Mouse (Mus musculus): ENCODE measurements around the gene 1700014D04Rik. TPM values are rescaled to one million over a fixed set of nuclear protein-coding genes. Genes with fewer than 3 reads are reported as not detected.

Gene 1700014D04Rik
- polyA plus RNA-seq (2017; shearing (Covaris generic)): not detected

GRCm38 (mm10) chr13:59746711-59747110 is at the start of gene 1700014D04Rik:
TSS of gene 1700014D04Rik (minus strand) at chr13:59746752.
- no peak for ATAC-seq

- no peak for ATAC-seq
Observed at GRCm38 (mm10) chr13:59795807-59796465, 49.4 kb upstream of the 1700014D04Rik start.

GRCm38 (mm10) chr13:59794786-59795185 is 48.2 kb upstream of the 1700014D04Rik start:
- no peak for ATAC-seq

GRCm38 (mm10) chr13:59782145-59782544 is 35.6 kb upstream of the 1700014D04Rik start, which contains the start of gene Gm49354:
TSS of gene Gm49354 (minus strand) at chr13:59782245.
- no peak for ATAC-seq

GRCm38 (mm10) chr13:59779744-59780264 is 33.3 kb upstream of the 1700014D04Rik start:
- ATAC-seq: peak; percentile 35

- ATAC-seq: peak; percentile 66
Observed at GRCm38 (mm10) chr13:59779213-59779612, 32.7 kb upstream of the 1700014D04Rik start.

- no peak for ATAC-seq
Observed at GRCm38 (mm10) chr13:59775168-59775567, 28.6 kb upstream of the 1700014D04Rik start.

GRCm38 (mm10) chr13:59771257-59771656 is 24.7 kb upstream of the 1700014D04Rik start:
- ATAC-seq: peak; percentile 16

GRCm38 (mm10) chr13:59770847-59771246 is 24.3 kb upstream of the 1700014D04Rik start:
- no peak for ATAC-seq

GRCm38 (mm10) chr13:59770164-59770562 is 23.6 kb upstream of the 1700014D04Rik start:
- peak; percentile 56 for ATAC-seq

GRCm38 (mm10) chr13:59769296-59770163 is 23.0 kb upstream of the 1700014D04Rik start, which contains the start of gene Isca1:
TSS of gene Isca1 (minus strand) at chr13:59769810.
- ATAC-seq: peak; percentile 93

GRCm38 (mm10) chr13:59768531-59768930 is 22.0 kb upstream of the 1700014D04Rik start:
- ATAC-seq: no peak

- no peak for ATAC-seq
Observed at GRCm38 (mm10) chr13:59766786-59767515, 20.4 kb upstream of the 1700014D04Rik start.

- no peak for ATAC-seq
Observed at GRCm38 (mm10) chr13:59762791-59763190, 16.2 kb upstream of the 1700014D04Rik start.

GRCm38 (mm10) chr13:59756906-59757305 is 10.4 kb upstream of the 1700014D04Rik start:
- no peak for ATAC-seq

- no peak for ATAC-seq
Observed at GRCm38 (mm10) chr13:59750310-59750709, 3.8 kb upstream of the 1700014D04Rik start.

GRCm38 (mm10) chr13:59746164-59746563 is 388 bp downstream of the 1700014D04Rik start:
- no peak for ATAC-seq

- ATAC-seq: no peak
Observed at GRCm38 (mm10) chr13:59745462-59745861, 1.1 kb downstream of the 1700014D04Rik start.

- ATAC-seq: no peak
Observed at GRCm38 (mm10) chr13:59741697-59742096, 4.9 kb downstream of the 1700014D04Rik start.

GRCm38 (mm10) chr13:59741096-59741495 is 5.5 kb downstream of the 1700014D04Rik start:
- ATAC-seq: no peak

- no peak for ATAC-seq
Observed at GRCm38 (mm10) chr13:59739397-59739796, 7.2 kb downstream of the 1700014D04Rik start.

- ATAC-seq: no peak
Observed at GRCm38 (mm10) chr13:59738455-59738854, 8.1 kb downstream of the 1700014D04Rik start.

- ATAC-seq: no peak
Observed at GRCm38 (mm10) chr13:59735190-59735589, 11.4 kb downstream of the 1700014D04Rik start.
